18 mouse cellular contexts compared by ENCODE assay signal in the genomic region with DNA sequence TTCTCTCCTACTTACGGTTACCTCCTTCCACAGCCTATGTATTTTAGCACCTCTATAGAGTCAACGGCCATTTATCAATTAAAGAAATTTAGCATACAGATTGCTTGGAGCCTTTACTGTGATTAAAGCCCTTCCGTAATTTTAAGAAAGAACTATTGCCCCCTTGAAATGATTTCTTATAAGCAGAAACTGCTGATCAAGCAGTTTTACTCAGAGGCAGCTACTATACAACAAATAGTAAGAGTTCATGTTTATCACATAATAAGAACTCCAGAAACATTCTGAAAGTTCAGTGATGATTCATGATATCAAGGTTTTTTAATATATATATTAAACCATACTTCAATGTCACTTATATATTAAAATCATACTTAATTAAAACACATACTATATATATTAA.
DNase-seq lines count a peak whose midpoint lies in the region; TF ChIP-seq lines count a peak whose summit lies in the region.
"Had no signal": no experiment of that assay in that cellular context is flagged by ENCODE, and none has a peak within 500 bp of the region (broad histone marks: within the 10 kb centered on the region; RNA-seq: fewer than 3 reads in every experiment).

No protein-coding gene starts in this region.

- no peaks in the 10 kb centered on the region for H3K79me2 ChIP-seq in CH12.LX (replicated peaks; ENCODE audit: control insufficient read depth, extremely low read depth, insufficient read depth, poor library complexity, severe bottlenecking)

- no peaks in the 10 kb centered on the region for H3K4me1 ChIP-seq in CH12.LX (ENCODE audit: control insufficient read depth in 1 of 2, insufficient read depth in 2 of 2)
- no peaks in the 10 kb centered on the region for H3K4me1 ChIP-seq in ES-E14 (ENCODE audit: control insufficient read depth in 2 of 2, insufficient read depth in 2 of 2, low read length in 2 of 2, poor library complexity in 1 of 2)

- in situ Hi-C loops in CH12.LX (cut with MboI; ENCODE audit: low pct_ligation_motif_present, low pct_unique_long_range_greater_than_20kb, low sequenced_read_pairs) (no loop called here), ES-E14 (cut with MboI; ENCODE audit: low sequenced_read_pairs in 2 of 2, unreplicated experiment in 2 of 2) (no loop called here)

- dilution Hi-C loops in CH12.LX (cut with MboI; ENCODE audit: extremely low pct_ligation_motif_present, extremely low pct_unique_long_range_greater_than_20kb, low sequenced_read_pairs), result no loop called here

- H3K4me3 ChIP-seq in CH12.LX (replicated peaks in 1 of 3; ENCODE audit: low read depth in 2 of 3, low read length in 2 of 3, poor library complexity in 1 of 3) (no peak overlapping the region), ES-E14 (ENCODE audit: insufficient read depth in 1 of 2, low read depth in 1 of 2, low read length in 2 of 2, poor library complexity in 1 of 2, severe bottlenecking in 1 of 2) (no peak overlapping the region)

- TF ChIP-seq POLR2A in CH12.LX (IDR thresholded peaks at IDR 0.05; ENCODE audit: low read depth, low read length), result no peak

- no peak overlapping the region for H3K4me2 ChIP-seq in CH12.LX (ENCODE audit: insufficient read depth, low read depth, poor library complexity, severe bottlenecking)

- no peaks in the 10 kb centered on the region for H3K27me3 ChIP-seq in CH12.LX (replicated peaks)
- H3K27me3 ChIP-seq: Patski had no signal

- H3K36me3 ChIP-seq in CH12.LX (replicated peaks in 1 of 2; ENCODE audit: control insufficient read depth in 1 of 2, insufficient read depth in 1 of 2, low read length in 1 of 2) (no peaks in the 10 kb centered on the region), ES-E14 (ENCODE audit: control insufficient read depth, insufficient read depth, low read length, poor library complexity, severe bottlenecking) (no peaks in the 10 kb centered on the region)
- H3K36me3 ChIP-seq: G1E had no signal

- no peak overlapping the region for H3K27ac ChIP-seq in CH12.LX (ENCODE audit: insufficient read depth, low read depth)
- H3K27ac ChIP-seq in ES-E14 (ENCODE audit: insufficient read depth, low read depth, low read length, poor library complexity, severe bottlenecking), result no peak overlapping the region

- H3K9me3 ChIP-seq in CH12.LX (replicated peaks; ENCODE audit: low read length) (peaks cover 8% of the 10 kb centered on the region), ES-E14 (ENCODE audit: control insufficient read depth, insufficient read depth, low read depth, low read length) (no peaks in the 10 kb centered on the region)

- no peak for TF ChIP-seq CTCF in CH12.LX (conservative IDR thresholded peaks at IDR 0.05 in 1 of 2, IDR thresholded peaks at IDR 0.05 in 1 of 2; ENCODE audit: low read depth in 2 of 2, low read length in 2 of 2)

- no peak overlapping the region for H3K9ac ChIP-seq in CH12.LX (ENCODE audit: insufficient read depth, low read depth)
- H3K9ac ChIP-seq in ES-E14 (ENCODE audit: insufficient read depth, low read depth, low read length, poor library complexity, severe bottlenecking), result no peak overlapping the region

- TF ChIP-seq RAD21 in CH12.LX (IDR thresholded peaks at IDR 0.05; ENCODE audit: low read depth, low read length), result no peak

- TF ChIP-seq EP300 in CH12.LX (IDR thresholded peaks at IDR 0.05; ENCODE audit: low read length), result no peak

- DNase-seq in CH12.LX (ENCODE audit: extremely low read depth) (no peak), ES-E14 (ENCODE audit: low read depth, low spot score) (no peak)
- no peak for DNase-seq in right cerebral cortex, adult 2 months (ENCODE audit: low spot score in 2 of 2)
- DNase-seq in ovary, postnatal 14 days (ENCODE audit: low spot score), result no peak
- DNase-seq: adrenal gland, adult 2 months; adrenal gland, adult 8-10 months; adrenal gland, postnatal 10 days; adrenal gland, postnatal 14 days; adrenal gland, postnatal 25 days; adrenal gland, postnatal 36 days; B cell, adult 2 months; cerebellum, adult 11 months; cerebellum, adult 11-12 months; cerebellum, adult 18-20 months; cerebellum, adult 2 months; cerebellum, adult 8-10 months had no signal

TF ChIP-seq in CH12.LX, 34 proteins besides CTCF, POLR2A, EP300 and RAD21:
- TF ChIP-seq MAFK (IDR thresholded peaks at IDR 0.05; ENCODE audit: insufficient replicate concordance, low read length), result peak; percentile 66
- TF ChIP-seq ZNF384 (IDR thresholded peaks at IDR 0.05; ENCODE audit: low read depth, low read length), result no peak
- no peak for TF ChIP-seq MAZ (IDR thresholded peaks at IDR 0.05; ENCODE audit: low read depth, low read length)
- no peak for TF ChIP-seq SMC3 (IDR thresholded peaks at IDR 0.05; ENCODE audit: low read depth, low read length)
- no peak for TF ChIP-seq KAT2A (IDR thresholded peaks at IDR 0.05; ENCODE audit: insufficient replicate concordance, low read length)
- TF ChIP-seq JUN (IDR thresholded peaks at IDR 0.05; ENCODE audit: insufficient read depth, low read depth, low read length), result no peak
- TF ChIP-seq IRF4 (IDR thresholded peaks at IDR 0.05; ENCODE audit: low read depth, low read length), result no peak
- no peak for TF ChIP-seq CHD2 (IDR thresholded peaks at IDR 0.05; ENCODE audit: low read length)
- TF ChIP-seq GABPA (IDR thresholded peaks at IDR 0.05; ENCODE audit: insufficient replicate concordance, low read depth, low read length), result no peak

TF ChIP-seq in ES-E14, 5 proteins besides CTCF, POLR2A, EP300 and RAD21:
- TF ChIP-seq ZC3H11A (IDR thresholded peaks at IDR 0.05; ENCODE audit: borderline replicate concordance, low read depth, low read length), result no peak
- TF ChIP-seq MAFK (IDR thresholded peaks at IDR 0.05; ENCODE audit: insufficient read depth, low read depth, low read length), result peak; percentile 90
